Mouse (Mus musculus) erythroblast, adult 5-6 weeks (primary cell): ENCODE data around the gene Lrrc51. TPM values are rescaled to one million over a fixed set of nuclear protein-coding genes. Genes with fewer than 3 reads are reported as not detected.

Experiments
- ATAC-seq: replicated peaks from 2 replicates; pipeline ENCODE4 v1.8.0; 2016; ENCODE audit warnings: moderate number of reproducible peaks, mild to moderate bottlenecking, moderate TSS enrichment, inconsistent platforms; ENCODE audit not compliant: poor library complexity, low FRiP score, severe bottlenecking
- total RNA-seq, 2 experiments: library from RNA; stranded (forward) in 1 of 2; stranded (reverse) in 1 of 2; fragments of 150-400 nt in 1 of 2; fragments of 200-764, 138-1000 nt in 1 of 2; gene quantifications; 2 replicates each; pipeline versions ENCODE4 v1.2.3 to v1.2.4; 2015 to 2017; ENCODE audit warnings: low replicate concordance in 2 of 2

Gene Lrrc51
- total RNA-seq (2015; ENCODE audit: low replicate concordance) (not detected in 2 replicates), total RNA-seq (2017; ENCODE audit: low replicate concordance) (not detected in 2 replicates)

DNA sequence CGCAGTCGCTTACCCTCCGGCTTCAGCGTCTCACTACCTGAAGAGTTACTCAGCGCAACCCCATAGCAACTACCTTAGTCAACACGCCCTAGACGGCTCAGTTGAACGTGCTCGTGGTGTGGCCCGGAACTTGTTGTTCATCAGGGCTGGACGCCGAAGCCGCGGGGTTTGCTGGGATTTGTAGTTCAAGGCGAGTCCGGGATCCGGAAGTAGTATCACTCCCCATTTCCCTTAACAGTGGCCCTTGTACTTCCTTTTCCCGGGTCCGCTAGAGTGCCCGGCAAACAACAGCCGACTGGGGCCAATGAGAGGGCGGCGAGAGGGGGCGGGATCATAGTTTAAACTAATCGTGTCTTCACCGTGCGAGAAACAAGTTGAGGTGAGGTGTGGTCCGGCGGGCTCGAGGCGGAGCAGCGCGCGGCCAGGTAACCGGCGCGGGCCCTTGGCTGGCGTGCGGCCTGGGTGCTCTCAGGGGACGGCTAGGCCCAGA lies at the start of gene Lrrc51, which contains the start of gene Numa1:
Lrrc51 (minus strand) TSS at position 145 of the 490 bp plus-strand sequence.
Numa1 (plus strand) TSS at position 361 of the 490 bp plus-strand sequence.
- ATAC-seq = peak; percentile 97

GRCm38 (mm10) chr7:101982735-101983134 lies 49.0 kb upstream of the Lrrc51 start:
- peak; percentile 52; the same call in 1 of the 2 replicates for ATAC-seq

DNA sequence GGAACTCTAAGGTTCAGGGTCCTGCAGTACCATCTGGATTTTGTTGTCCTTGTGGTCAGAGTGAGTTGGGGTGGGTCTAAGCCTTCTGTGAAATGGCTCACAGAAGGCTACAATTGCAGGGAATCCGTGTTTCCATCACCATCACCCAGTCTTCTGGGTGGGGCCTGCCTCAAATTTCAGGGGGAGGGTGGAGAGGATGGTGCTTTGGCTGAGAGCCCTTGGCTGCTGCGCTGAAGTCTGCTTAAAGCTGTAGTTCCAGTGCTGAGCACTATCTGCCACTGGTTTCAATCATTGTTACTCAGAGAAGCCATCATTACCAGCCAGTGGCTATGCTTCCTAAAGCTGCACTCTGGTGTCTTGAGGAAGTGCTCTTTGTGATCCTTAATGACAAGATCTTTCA lies 40.8 kb upstream of the Lrrc51 start:
- no peak for ATAC-seq

GRCm38 (mm10) chr7:101973730-101974129 lies 40.0 kb upstream of the Lrrc51 start:
- ATAC-seq = no peak

GRCm38 (mm10) chr7:101971721-101972120 lies 38.0 kb upstream of the Lrrc51 start:
- ATAC-seq = no peak

DNA sequence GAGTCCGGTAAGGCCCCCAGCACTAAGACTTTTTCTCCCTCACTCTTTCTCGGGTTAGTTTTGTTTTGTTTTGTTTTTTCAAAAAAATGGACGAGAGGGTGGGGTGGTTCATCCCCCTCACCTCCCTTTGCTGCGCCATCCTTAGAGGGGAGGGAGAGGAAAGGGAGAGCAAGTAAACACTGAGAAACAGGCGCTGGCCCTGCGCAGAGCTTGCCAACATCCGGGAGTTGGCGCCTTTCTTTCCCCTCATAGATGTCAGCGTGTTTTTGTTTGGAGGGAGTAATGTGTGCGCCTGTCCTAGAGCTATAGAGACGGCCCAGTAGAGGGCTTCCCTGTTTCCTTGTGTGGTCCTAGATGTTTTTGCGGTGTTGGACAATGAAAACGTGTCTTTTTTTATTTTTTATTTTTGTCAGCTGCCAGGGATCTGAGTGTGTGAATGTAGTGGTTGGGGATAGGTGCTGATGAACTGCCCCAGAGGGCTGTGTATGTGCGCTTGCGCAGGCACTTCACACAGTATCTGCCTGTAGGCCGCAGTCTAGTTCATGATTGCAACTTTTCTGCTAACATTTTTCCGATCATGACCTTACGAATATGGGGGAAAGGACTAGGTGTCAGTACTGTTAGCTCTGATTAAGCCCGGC lies 37.2 kb upstream of the Lrrc51 start:
- ATAC-seq = peak; percentile 54

DNA sequence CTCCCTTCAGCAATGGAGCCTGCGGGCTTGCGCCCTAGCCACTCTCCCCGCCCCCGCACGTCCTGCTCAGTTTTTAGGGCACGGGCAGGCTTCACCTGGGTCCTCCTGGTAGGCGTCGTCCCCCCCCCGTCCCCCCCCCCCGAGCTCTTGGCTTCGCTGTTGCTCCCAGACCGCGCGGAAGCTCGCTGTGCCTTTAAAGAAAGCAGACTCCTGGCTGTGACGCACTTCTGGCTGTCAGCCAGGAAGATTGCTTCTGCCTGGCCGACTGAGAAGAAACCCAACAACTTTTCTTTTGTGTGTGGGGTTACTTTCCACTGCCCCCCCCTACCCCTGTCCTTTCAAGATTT lies 36.7 kb upstream of the Lrrc51 start:
- ATAC-seq = peak; percentile 58

DNA sequence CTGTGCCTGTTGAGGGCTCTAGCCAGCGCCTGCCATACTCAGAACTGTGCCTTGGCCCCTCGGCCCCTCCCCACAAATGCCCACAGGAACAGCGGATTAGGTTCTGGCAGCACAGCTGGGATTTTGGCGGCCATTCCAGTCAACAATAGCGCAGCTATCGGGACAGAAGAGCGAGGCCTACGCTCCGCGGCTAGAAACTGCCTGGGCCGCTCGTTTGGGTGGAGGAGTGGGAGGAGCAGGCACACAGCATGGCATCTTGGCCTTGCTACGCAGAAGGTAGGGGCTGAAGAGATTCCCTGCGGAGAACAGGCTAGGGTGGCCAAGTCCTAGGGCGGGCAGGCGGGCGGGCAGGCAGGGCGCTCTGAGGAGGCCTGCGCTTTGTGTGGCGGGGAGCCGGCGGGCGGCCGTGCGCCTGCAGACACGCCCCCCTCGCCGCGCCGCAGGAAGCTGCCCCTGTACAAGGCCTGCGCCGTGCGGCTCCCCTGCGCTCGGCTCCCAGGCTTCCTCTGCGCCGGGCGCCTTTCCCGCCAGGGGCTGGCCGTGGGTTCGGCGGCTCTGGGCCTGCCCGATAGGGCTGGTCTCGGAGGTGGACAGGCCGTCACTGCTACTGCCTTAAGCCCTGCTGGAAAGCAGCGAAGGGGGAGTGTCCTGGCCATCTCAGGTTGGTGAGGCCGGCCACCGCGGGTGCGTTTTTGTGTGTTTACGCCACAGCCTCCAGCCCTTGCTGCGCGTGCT lies 36.2 kb upstream of the Lrrc51 start:
- peak; percentile 56 for ATAC-seq

DNA sequence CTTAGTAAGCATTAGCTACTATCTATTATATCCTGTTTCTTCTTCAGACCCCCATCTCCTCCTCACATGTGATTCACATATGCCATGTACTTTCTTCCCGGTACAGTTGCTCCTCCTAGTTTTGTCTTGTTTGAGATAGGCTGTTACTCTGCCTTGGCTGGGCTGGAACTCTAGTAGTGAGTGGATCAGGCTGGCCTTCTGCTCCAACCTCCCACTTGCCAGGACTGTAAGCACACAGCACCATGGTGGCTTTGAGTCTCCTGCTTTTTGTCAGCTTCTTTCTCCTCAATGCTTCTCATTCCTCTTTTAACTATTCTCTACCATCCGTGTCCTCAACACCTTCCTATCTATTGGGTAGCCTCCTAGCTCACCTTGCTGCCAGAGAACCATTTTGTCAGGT lies 35.1 kb upstream of the Lrrc51 start:
- ATAC-seq = no peak

DNA sequence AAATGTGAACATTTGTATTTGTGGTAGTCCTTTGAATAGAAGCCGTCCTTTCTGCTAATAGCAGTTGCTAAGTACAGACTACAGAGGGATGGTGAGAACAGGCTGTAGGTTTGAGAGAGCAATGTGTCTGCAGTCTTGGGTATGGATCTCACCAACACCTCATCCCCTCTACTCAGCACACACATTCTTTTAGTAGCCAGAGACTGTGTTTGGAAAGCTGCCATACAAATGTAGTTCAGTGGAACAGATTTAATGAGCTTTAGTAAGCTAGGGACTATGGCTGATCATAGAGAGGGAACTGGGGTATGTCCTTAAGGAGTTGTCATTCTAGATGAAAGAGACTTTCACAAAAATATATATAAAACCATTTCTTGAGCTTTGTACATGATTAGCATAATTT lies 33.6 kb upstream of the Lrrc51 start:
- ATAC-seq = no peak

- ATAC-seq = peak; percentile 73
These were observed 31.9 kb upstream of the Lrrc51 start for GRCm38 (mm10) chr7:101965606-101966005.

- ATAC-seq = no peak
These were observed 30.9 kb upstream of the Lrrc51 start for GRCm38 (mm10) chr7:101964551-101964950.

- no peak for ATAC-seq
These were observed 29.9 kb upstream of the Lrrc51 start for GRCm38 (mm10) chr7:101963621-101964020.

DNA sequence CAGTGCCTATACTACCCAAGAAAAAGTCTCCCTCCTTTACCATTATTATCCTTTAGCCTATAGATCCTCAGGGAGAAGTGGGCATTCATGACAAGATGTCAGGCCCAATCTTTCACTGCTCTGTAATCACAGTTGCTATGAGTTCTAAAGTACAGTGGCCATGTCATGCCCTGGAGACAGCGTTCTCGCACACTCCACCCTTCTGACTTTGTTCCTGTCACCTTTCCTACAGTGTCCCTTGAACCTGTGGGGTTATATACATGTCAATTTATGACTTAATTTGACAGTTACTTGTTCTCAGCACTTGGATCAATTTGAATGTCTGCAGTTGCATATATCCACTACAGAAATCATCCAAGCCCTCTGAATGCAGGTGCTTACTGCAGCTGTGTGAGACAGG lies 29.1 kb upstream of the Lrrc51 start:
- ATAC-seq = no peak

GRCm38 (mm10) chr7:101956911-101957310 lies 23.2 kb upstream of the Lrrc51 start:
- ATAC-seq = no peak

- no peak for ATAC-seq
These were observed 22.8 kb upstream of the Lrrc51 start for GRCm38 (mm10) chr7:101956481-101956880.

GRCm38 (mm10) chr7:101955862-101956261 lies 22.2 kb upstream of the Lrrc51 start:
- no peak for ATAC-seq

- no peak for ATAC-seq
These were observed 21.6 kb upstream of the Lrrc51 start for GRCm38 (mm10) chr7:101955276-101955675.

- ATAC-seq = no peak
These were observed 20.5 kb upstream of the Lrrc51 start for GRCm38 (mm10) chr7:101954163-101954562.

DNA sequence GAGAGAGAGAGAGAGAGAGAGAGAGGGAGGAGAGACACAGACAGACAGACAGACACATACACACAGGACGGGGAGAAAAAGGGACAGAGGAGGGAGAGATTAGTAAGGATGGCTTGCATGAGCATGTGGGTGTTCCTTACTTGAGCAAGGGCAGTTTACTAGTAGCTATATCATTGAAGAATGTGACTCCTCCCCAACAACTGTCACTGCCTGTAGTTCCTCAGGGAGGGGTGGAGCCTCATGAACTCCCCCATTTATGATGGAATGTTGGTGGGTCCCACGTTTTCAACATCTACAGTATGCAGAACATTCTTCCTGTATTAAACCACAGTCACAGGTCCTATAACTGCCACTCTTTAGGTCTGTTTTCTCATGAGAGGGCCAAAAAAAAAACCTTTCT lies 18.4 kb upstream of the Lrrc51 start:
- no peak for ATAC-seq

DNA sequence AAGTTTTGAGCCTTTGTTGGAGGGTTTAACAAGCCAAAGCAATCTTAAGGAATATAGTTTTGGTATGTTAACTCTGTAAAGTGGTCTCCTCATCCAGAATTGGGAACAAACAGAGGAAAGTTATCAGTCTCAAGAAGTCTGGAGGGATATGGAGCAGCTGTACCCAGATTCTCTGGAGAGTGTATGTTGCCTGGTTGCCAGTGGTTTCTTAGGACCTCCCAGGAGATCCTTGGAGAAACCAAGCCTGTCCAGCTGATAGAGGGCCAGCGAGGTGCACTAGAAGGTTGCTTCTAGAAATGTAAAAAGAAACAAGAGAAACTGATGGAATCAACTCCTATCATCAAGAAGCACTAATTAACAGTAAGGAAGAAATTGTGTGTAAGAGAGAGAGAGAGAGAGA lies 18.0 kb upstream of the Lrrc51 start:
- ATAC-seq = no peak
